Mouse (Mus musculus) erythroblast, embryonic 14.5 days (primary cell): ENCODE measurements around the gene 4930550L24Rik. TPM values are rescaled to one million over a fixed set of nuclear protein-coding genes. Genes with fewer than 3 reads are reported as not detected.

Experiments used
- H3K27me3 ChIP-seq: 2 replicates; pipeline ENCODE4 v1.6.1; 2012; ENCODE audit warnings: inconsistent platforms; ENCODE audit not compliant: control insufficient read depth
- H3K36me3 ChIP-seq: 2 replicates; pipeline ENCODE4 v1.6.1; 2012; ENCODE audit warnings: mild to moderate bottlenecking, inconsistent platforms; ENCODE audit not compliant: control insufficient read depth
- H3K4me1 ChIP-seq: 2 replicates; pipeline ENCODE4 v1.6.1; 2012; ENCODE audit warnings: inconsistent platforms; ENCODE audit not compliant: control insufficient read depth
- H3K4me3 ChIP-seq: replicated peaks from 2 replicates; pipeline ENCODE3; 2012; ENCODE audit warnings: moderate library complexity, mild to moderate bottlenecking, inconsistent platforms
- H3K9me3 ChIP-seq: 2 replicates; pipeline ENCODE4 v1.6.1; 2012; ENCODE audit warnings: low read length, inconsistent platforms, mixed read lengths; ENCODE audit not compliant: control insufficient read depth
- GATA1 ChIP-seq: IDR thresholded peaks from 2 replicates; pipeline ENCODE4 v1.6.1; 2012; ENCODE audit warnings: low read length, inconsistent platforms, mixed read lengths
- TAL1 ChIP-seq: IDR thresholded peaks from 3 replicates; pipeline ENCODE4 v1.6.1; 2012; ENCODE audit warnings: low read length, inconsistent platforms, mixed read lengths
- polyA plus RNA-seq: library from polyadenylated mRNA; stranded (reverse); fragments of >175 nt; gene quantifications from 2 replicates; pipeline ENCODE4 v1.2.3, GENCODE M21; 2012

4930550L24Rik gene
- polyA plus RNA-seq: not detected in 2 replicates

DNA sequence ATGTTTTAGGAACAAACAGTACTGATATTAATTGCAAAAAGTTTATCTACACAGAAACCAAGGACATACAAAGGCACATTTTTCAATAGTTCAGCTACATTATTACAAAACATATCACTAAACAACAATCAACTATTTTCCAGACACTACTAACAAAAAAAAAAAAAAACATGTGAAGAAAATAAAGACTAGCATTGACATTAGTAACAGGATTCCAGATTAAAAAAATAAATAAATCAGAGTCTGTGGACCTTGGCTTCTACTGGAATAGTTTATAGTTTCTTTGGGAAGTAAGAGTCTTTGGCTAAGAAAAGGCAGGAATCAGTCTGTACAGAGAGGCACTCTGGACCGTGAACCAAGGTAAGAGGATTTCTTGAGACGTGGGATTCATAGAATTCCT is at the start of gene 4930550L24Rik:
TSS of gene 4930550L24Rik (plus strand) at position 301 of the 400 bp plus-strand sequence.
- H3K9me3 ChIP-seq: no peaks in the 10 kb centered on the region
- H3K27me3 ChIP-seq: no peaks in the 10 kb centered on the region
- no peaks in the 10 kb centered on the region for H3K4me1 ChIP-seq
- no peaks in the 10 kb centered on the region for H3K36me3 ChIP-seq
- TF ChIP-seq GATA1 (no peak), TAL1 (no peak)
- no peak within 1 kb of the TSS for H3K4me3 ChIP-seq

DNA sequence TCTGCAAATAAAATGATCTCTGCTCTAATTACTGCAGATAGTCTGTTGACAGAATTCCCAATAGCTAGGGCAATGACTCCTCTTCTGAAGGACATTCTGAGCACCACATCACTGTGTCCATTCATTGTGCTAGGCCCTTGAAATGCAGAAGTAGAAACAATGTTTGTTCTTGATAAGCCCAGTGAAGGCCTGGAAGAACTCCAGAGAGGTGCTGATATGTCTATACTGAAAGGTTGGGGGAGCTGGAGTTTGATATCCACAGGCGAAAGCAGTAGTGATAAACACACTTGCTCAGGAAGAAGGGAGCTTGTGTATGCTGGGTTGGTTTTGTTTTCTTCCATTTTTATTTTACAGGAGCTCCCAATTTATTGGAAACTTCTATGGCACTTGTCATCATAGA is 8.4 kb upstream of the 4930550L24Rik start:
- no peaks in the 10 kb centered on the region for H3K4me1 ChIP-seq

DNA sequence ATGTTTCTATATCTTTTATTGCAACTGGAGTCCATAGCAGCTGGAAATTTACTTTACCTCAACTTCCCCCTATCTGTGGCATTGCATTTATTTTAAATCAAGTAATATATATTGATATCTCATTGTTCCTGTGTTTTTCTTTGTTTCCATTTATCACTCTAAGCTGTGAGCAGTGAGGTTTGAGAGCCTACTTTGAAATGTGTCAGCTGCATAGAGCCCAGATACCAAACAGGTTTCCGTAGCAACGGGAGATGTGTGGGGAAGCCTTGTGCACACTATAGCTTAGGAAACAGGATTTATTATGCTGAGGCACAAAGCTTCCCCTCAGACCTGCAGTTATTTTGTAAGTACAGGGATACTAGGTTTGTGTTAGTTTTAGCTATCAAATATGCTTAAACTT is 58.8 kb downstream of the 4930550L24Rik start:
- no peaks in the 10 kb centered on the region for H3K27me3 ChIP-seq
- H3K4me1 ChIP-seq: no peaks in the 10 kb centered on the region
- no peaks in the 10 kb centered on the region for H3K36me3 ChIP-seq
- TF ChIP-seq TAL1 (no peak), GATA1 (no peak)
- H3K9me3 ChIP-seq: no peaks in the 10 kb centered on the region
- no peak overlapping the region for H3K4me3 ChIP-seq

More for the DNA sequence above, 8.4 kb upstream of the 4930550L24Rik start:
- H3K27me3 ChIP-seq: no peaks in the 10 kb centered on the region
- no peaks in the 10 kb centered on the region for H3K36me3 ChIP-seq
- H3K9me3 ChIP-seq: no peaks in the 10 kb centered on the region
- no peak for TF ChIP-seq TAL1
- TF ChIP-seq GATA1: no peak
- H3K4me3 ChIP-seq: no peak overlapping the region
